Mouse (Mus musculus) Muller cell, postnatal 12 days (primary cell): ENCODE results near the gene Sars2.

Source experiments
- DNase-seq: peaks from one replicate; pipeline ENCODE4 v3.0.0-alpha.2; 2015; ENCODE audit errors: inconsistent ontology term

Sars2 gene

GRCm38 (mm10) chr7:28778825-28779224 is 37.0 kb downstream of the Sars2 start:
- DNase-seq, result no peak

GRCm38 (mm10) chr7:28780067-28780658 is 38.4 kb downstream of the Sars2 start:
- peak; percentile 87 for DNase-seq

GRCm38 (mm10) chr7:28780857-28781256 is 39.1 kb downstream of the Sars2 start:
- no peak for DNase-seq

- no peak for DNase-seq
Measured at GRCm38 (mm10) chr7:28781261-28781663, 39.5 kb downstream of the Sars2 start.

GRCm38 (mm10) chr7:28785161-28785560 is 43.4 kb downstream of the Sars2 start:
- no peak for DNase-seq

GRCm38 (mm10) chr7:28787884-28788283 is 46.1 kb downstream of the Sars2 start:
- no peak for DNase-seq

- DNase-seq, result no peak
Measured at GRCm38 (mm10) chr7:28788307-28789195, 46.8 kb downstream of the Sars2 start, which contains the start of gene Rinl. TSS of gene Rinl (plus strand) at chr7:28788969.

GRCm38 (mm10) chr7:28789235-28789634 is 47.4 kb downstream of the Sars2 start:
- no peak for DNase-seq

- no peak for DNase-seq
Measured at GRCm38 (mm10) chr7:28790066-28790806, 48.4 kb downstream of the Sars2 start.

- DNase-seq, result no peak
Measured at GRCm38 (mm10) chr7:28791706-28792105, 49.9 kb downstream of the Sars2 start.

GRCm38 (mm10) chr7:28792391-28793185 is 50.8 kb downstream of the Sars2 start:
- no peak for DNase-seq

- no peak for DNase-seq
Measured at GRCm38 (mm10) chr7:28793834-28794233, 52.0 kb downstream of the Sars2 start.

GRCm38 (mm10) chr7:28794496-28794895 is 52.7 kb downstream of the Sars2 start:
- no peak for DNase-seq

GRCm38 (mm10) chr7:28795832-28796231 is 54.0 kb downstream of the Sars2 start:
- DNase-seq, result no peak

GRCm38 (mm10) chr7:28796562-28796975 is 54.8 kb downstream of the Sars2 start:
- DNase-seq, result peak; percentile 82

GRCm38 (mm10) chr7:28799994-28800393 is 58.2 kb downstream of the Sars2 start:
- DNase-seq, result no peak

- peak; percentile 81 for DNase-seq
Measured at GRCm38 (mm10) chr7:28801451-28801850, 59.7 kb downstream of the Sars2 start.

- peak; percentile 90 for DNase-seq
Measured at GRCm38 (mm10) chr7:28801901-28802670, 60.3 kb downstream of the Sars2 start.

GRCm38 (mm10) chr7:28802846-28803588 is 61.2 kb downstream of the Sars2 start:
- peak; percentile 59 for DNase-seq
